Mouse (Mus musculus) left cerebral cortex, postnatal 10 days (tissue): ENCODE measurements at regions not wholly inside any gene's neighbourhood (a gene's known extent, or its start where the extent isn't known, plus 50 kb on each side); places are given as distances from the start of the nearest gene placed in this dataset.

Experiments
- DNase-seq, 2 experiments: peaks; one replicate each; pipeline ENCODE4 v3.0.0; 2021 to 2022; ENCODE audit warnings: low spot score in 2 of 2, mixed read lengths in 1 of 2; ENCODE audit errors: extremely low spot score in 1 of 2
- intact Hi-C: fragments of 180-260 bp; cut with DNase I; formaldehyde crosslinking; loops from one replicate; pipeline ENCODE4 v1.15.1; 2025

GRCm38 (mm10) chr16:5829071-5829470 is 56.1 kb upstream of the Rbfox1 start:
- no peak for DNase-seq
- intact Hi-C loops = no loop called here

- intact Hi-C loops = no loop called here
Measured at GRCm38 (mm10) chr16:5823316-5823715, 61.8 kb upstream of the Rbfox1 start.

GRCm38 (mm10) chr16:5817166-5817565 is 68.0 kb upstream of the Rbfox1 start:
- no peak for DNase-seq
- intact Hi-C loops = no loop called here

More at GRCm38 (mm10) chr16:5823316-5823715, 61.8 kb upstream of the Rbfox1 start:
- DNase-seq = no peak

GRCm38 (mm10) chr16:5812245-5812820 is 72.8 kb upstream of the Rbfox1 start:
- intact Hi-C loops = no loop called here
- DNase-seq = no peak

- no peak for DNase-seq
- intact Hi-C loops = no loop called here
Measured at GRCm38 (mm10) chr16:5811654-5811992, 73.5 kb upstream of the Rbfox1 start.

GRCm38 (mm10) chr16:5810986-5811653 is 74.0 kb upstream of the Rbfox1 start:
- DNase-seq = no peak
- intact Hi-C loops = no loop called here

- intact Hi-C loops = no loop called here
Measured at GRCm38 (mm10) chr16:5798188-5798587, 87.0 kb upstream of the Rbfox1 start.

GRCm38 (mm10) chr16:5792216-5792615 is 92.9 kb upstream of the Rbfox1 start:
- DNase-seq = no peak
- intact Hi-C loops = no loop called here

More at GRCm38 (mm10) chr16:5798188-5798587, 87.0 kb upstream of the Rbfox1 start:
- no peak for DNase-seq

GRCm38 (mm10) chr16:5790161-5790560 is 95.0 kb upstream of the Rbfox1 start:
- intact Hi-C loops = no loop called here
- DNase-seq = no peak

- intact Hi-C loops = no loop called here
- peak in 1 of 2 experiments; percentile 20 for DNase-seq
Measured at GRCm38 (mm10) chr16:5787206-5787605, 97.9 kb upstream of the Rbfox1 start.

- peak; percentile 24 to 70 for DNase-seq
- intact Hi-C loops = no loop called here
Measured at GRCm38 (mm10) chr16:5766771-5767421, 118.3 kb upstream of the Rbfox1 start.

- intact Hi-C loops = no loop called here
- peak in 1 of 2 experiments; percentile 25 for DNase-seq
Measured at GRCm38 (mm10) chr16:5765143-5765542, 120.0 kb upstream of the Rbfox1 start.

GRCm38 (mm10) chr16:5760821-5761220 is 124.3 kb upstream of the Rbfox1 start:
- peak; percentile 52 to 63 for DNase-seq
- intact Hi-C loops = no loop called here

GRCm38 (mm10) chr16:5759021-5759420 is 126.1 kb upstream of the Rbfox1 start:
- no peak for DNase-seq
- intact Hi-C loops = no loop called here

- DNase-seq = no peak
- intact Hi-C loops = no loop called here
Measured at GRCm38 (mm10) chr16:5742716-5743507, 142.2 kb upstream of the Rbfox1 start.

- no peak for DNase-seq
- intact Hi-C loops = no loop called here
Measured at GRCm38 (mm10) chr16:5740776-5741175, 144.4 kb upstream of the Rbfox1 start.

GRCm38 (mm10) chr16:5733608-5734007 is 151.5 kb upstream of the Rbfox1 start:
- DNase-seq = no peak
- intact Hi-C loops = no loop called here

- DNase-seq = no peak
Measured at GRCm38 (mm10) chr16:5722506-5722905, 162.6 kb upstream of the Rbfox1 start.

GRCm38 (mm10) chr16:5713476-5713875 is 171.7 kb upstream of the Rbfox1 start:
- no peak for DNase-seq
- intact Hi-C loops = no loop called here

More at GRCm38 (mm10) chr16:5722506-5722905, 162.6 kb upstream of the Rbfox1 start:
- intact Hi-C loops = no loop called here
